Mouse (Mus musculus) telencephalon, adult 2 months (tissue): ENCODE measurements at regions not wholly inside any gene's neighbourhood (a gene's known extent, or its start where the extent isn't known, plus 50 kb on each side); places are given as distances from the start of the nearest gene placed in this dataset.
A peak's percentile ranks its signal among the peaks of the same experiment; 100 is the strongest.

Source experiments
- DNase-seq: peaks from one replicate; pipeline ENCODE4 v3.0.0-alpha.2; 2011; ENCODE audit warnings: low read depth, low spot score

- DNase-seq, result peak; percentile 8
Observed at GRCm38 (mm10) chr19:52177088-52177791, 86.9 kb upstream of the Ins1 start.

GRCm38 (mm10) chr19:52193813-52194212, 70.3 kb upstream of the Ins1 start:
- no peak for DNase-seq

- no peak for DNase-seq
Observed at GRCm38 (mm10) chr19:52199545-52200284, 64.4 kb upstream of the Ins1 start.

GRCm38 (mm10) chr19:52207725-52208124, 56.4 kb upstream of the Ins1 start:
- DNase-seq, result no peak
